Mouse (Mus musculus): ENCODE data around the gene Dcst1. TPM values are rescaled to one million over a fixed set of nuclear protein-coding genes. Genes with fewer than 3 reads are reported as not detected.

Dcst1 gene
- total RNA-seq, 1 experiment: 0.09 TPM

DNA sequence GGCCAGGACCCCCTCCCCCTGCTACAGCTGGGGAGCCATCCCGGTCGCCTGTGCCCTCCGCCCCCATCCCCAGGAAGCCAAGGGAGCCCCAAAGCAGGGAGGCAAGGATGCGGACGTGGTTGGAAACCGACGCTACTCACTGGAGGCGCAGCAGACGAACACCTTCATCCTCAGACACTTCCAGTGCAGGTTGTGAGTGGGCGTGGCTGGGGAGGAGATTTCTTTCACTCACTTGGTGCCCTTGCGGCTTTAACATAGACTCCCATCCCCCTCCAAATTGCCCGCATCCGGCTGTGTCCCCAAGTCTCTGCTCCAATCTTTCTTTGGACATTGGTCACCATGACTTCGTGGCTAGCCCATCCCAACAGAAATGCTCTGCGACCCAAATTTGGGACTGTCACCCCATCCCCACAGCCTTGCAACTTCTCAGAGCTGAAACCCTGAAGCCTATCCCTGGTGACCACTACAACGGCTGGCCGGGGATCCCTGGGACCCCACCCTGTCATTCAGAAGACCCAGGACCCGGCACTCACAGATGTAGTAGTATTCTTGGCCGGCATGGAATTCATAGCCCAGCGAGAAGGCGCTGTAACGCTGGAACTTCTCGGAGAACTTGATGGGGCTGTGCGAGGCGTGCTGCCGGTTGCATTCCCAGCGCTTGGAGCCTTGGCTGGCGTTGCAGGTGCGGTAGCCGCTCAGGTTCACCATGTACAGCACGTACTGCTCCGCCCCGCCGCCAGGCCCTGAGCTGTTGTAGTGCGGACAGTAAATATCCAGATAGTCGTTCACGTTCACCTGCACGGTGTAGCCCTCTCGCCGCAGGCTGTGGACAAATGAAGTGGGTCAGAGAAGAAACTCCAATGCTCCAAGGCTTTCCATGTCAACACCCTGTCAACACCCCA lies 48.9 kb downstream of the Dcst1 start:
- Histone ChIP-seq H3K9me3 (ENCODE audit: control insufficient read depth, insufficient read depth, low read depth, low read length) (no peaks in the 10 kb centered on the region), H3K9ac (ENCODE audit: insufficient read depth, low read depth, low read length, poor library complexity, severe bottlenecking) (peak overlapping the region; percentile 9; the same call in 1 of the 2 replicates), H3K36me3 (ENCODE audit: control insufficient read depth, insufficient read depth, low read length, poor library complexity, severe bottlenecking) (no peaks in the 10 kb centered on the region), H3K4me1 (ENCODE audit: control insufficient read depth in 2 of 2, insufficient read depth in 2 of 2, low read length in 2 of 2, poor library complexity in 1 of 2) (peaks cover 0 to 22% of the 10 kb centered on the region in 2 experiments; a peak in 2 of 4 replicates), H3K27ac (ENCODE audit: insufficient read depth, low read depth, low read length, poor library complexity, severe bottlenecking) (no peak overlapping the region; the same call in 1 of the 2 replicates), H3K4me3 (ENCODE audit: insufficient read depth in 1 of 2, low read depth in 1 of 2, low read length in 2 of 2, poor library complexity in 1 of 2, severe bottlenecking in 1 of 2) (peak overlapping the region; percentile 21 to 40)
- in situ Hi-C loops (cut with MboI; ENCODE audit: low sequenced_read_pairs in 2 of 2, unreplicated experiment in 2 of 2): no loop called here
- TF ChIP-seq MAFK (IDR thresholded peaks at IDR 0.05; ENCODE audit: insufficient read depth, low read depth, low read length) (no peak), CHD2 (IDR thresholded peaks at IDR 0.05; ENCODE audit: low read depth, low read length) (no peak), ZNF384 (IDR thresholded peaks at IDR 0.05; ENCODE audit: low read depth, low read length) (no peak), HCFC1 (IDR thresholded peaks at IDR 0.05; ENCODE audit: borderline replicate concordance, insufficient read depth, low read length) (no peak), ZC3H11A (IDR thresholded peaks at IDR 0.05; ENCODE audit: borderline replicate concordance, low read depth, low read length) (no peak)
- DNase-seq (ENCODE audit: low read depth, low spot score): no peak

GRCm38 (mm10) chr3:89315195-89315929 lies 49.7 kb downstream of the Dcst1 start:
- TF ChIP-seq MAFK (IDR thresholded peaks at IDR 0.05; ENCODE audit: insufficient read depth, low read depth, low read length): no peak
- 0 out of 2 replicates have a peak, but pooled peaks have one; percentile 38 for TF ChIP-seq HCFC1 (IDR thresholded peaks at IDR 0.05; ENCODE audit: borderline replicate concordance, insufficient read depth, low read length)
- H3K9me3 ChIP-seq (ENCODE audit: control insufficient read depth, insufficient read depth, low read depth, low read length): no peaks in the 10 kb centered on the region

GRCm38 (mm10) chr3:89314791-89315190 lies 50.3 kb downstream of the Dcst1 start:
- in situ Hi-C loops (cut with MboI; ENCODE audit: low sequenced_read_pairs in 2 of 2, unreplicated experiment in 2 of 2): no loop called here

More at GRCm38 (mm10) chr3:89315195-89315929, 49.7 kb downstream of the Dcst1 start:
- H3K4me3 ChIP-seq (ENCODE audit: insufficient read depth in 1 of 2, low read depth in 1 of 2, low read length in 2 of 2, poor library complexity in 1 of 2, severe bottlenecking in 1 of 2): peak overlapping the region; percentile 50 to 66
- in situ Hi-C loops (cut with MboI; ENCODE audit: low sequenced_read_pairs in 2 of 2, unreplicated experiment in 2 of 2): no loop called here
- H3K27ac ChIP-seq (ENCODE audit: insufficient read depth, low read depth, low read length, poor library complexity, severe bottlenecking): 0 out of 2 replicates have a peak overlapping the region, but pooled peaks have one; percentile 7
- DNase-seq (ENCODE audit: low read depth, low spot score): no peak
- H3K4me1 ChIP-seq (ENCODE audit: control insufficient read depth in 2 of 2, insufficient read depth in 2 of 2, low read length in 2 of 2, poor library complexity in 1 of 2): peaks cover 0 to 22% of the 10 kb centered on the region in 2 experiments; a peak in 2 of 4 replicates
- H3K36me3 ChIP-seq (ENCODE audit: control insufficient read depth, insufficient read depth, low read length, poor library complexity, severe bottlenecking): no peaks in the 10 kb centered on the region
- peak overlapping the region; percentile 49; the same call in 1 of the 2 replicates for H3K9ac ChIP-seq (ENCODE audit: insufficient read depth, low read depth, low read length, poor library complexity, severe bottlenecking)

GRCm38 (mm10) chr3:89314340-89314739 lies 50.7 kb downstream of the Dcst1 start:
- Histone ChIP-seq H3K36me3 (ENCODE audit: control insufficient read depth, insufficient read depth, low read length, poor library complexity, severe bottlenecking) (no peaks in the 10 kb centered on the region), H3K9ac (ENCODE audit: insufficient read depth, low read depth, low read length, poor library complexity, severe bottlenecking) (no peak overlapping the region), H3K27ac (ENCODE audit: insufficient read depth, low read depth, low read length, poor library complexity, severe bottlenecking) (no peak overlapping the region), H3K4me3 (ENCODE audit: insufficient read depth in 1 of 2, low read depth in 1 of 2, low read length in 2 of 2, poor library complexity in 1 of 2, severe bottlenecking in 1 of 2) (0 out of 4 replicates have a peak overlapping the region, but pooled peaks of 1 of the 2 experiments have one; percentile 4), H3K9me3 (ENCODE audit: control insufficient read depth, insufficient read depth, low read depth, low read length) (no peaks in the 10 kb centered on the region), H3K4me1 (ENCODE audit: control insufficient read depth in 2 of 2, insufficient read depth in 2 of 2, low read length in 2 of 2, poor library complexity in 1 of 2) (peaks cover 0 to 22% of the 10 kb centered on the region in 2 experiments; a peak in 2 of 4 replicates)
- TF ChIP-seq MAFK (IDR thresholded peaks at IDR 0.05; ENCODE audit: insufficient read depth, low read depth, low read length): no peak
- TF ChIP-seq CHD2 (IDR thresholded peaks at IDR 0.05; ENCODE audit: low read depth, low read length): no peak
- TF ChIP-seq ZNF384 (IDR thresholded peaks at IDR 0.05; ENCODE audit: low read depth, low read length): no peak
- no peak for TF ChIP-seq HCFC1 (IDR thresholded peaks at IDR 0.05; ENCODE audit: borderline replicate concordance, insufficient read depth, low read length)
- no peak for TF ChIP-seq ZC3H11A (IDR thresholded peaks at IDR 0.05; ENCODE audit: borderline replicate concordance, low read depth, low read length)
- in situ Hi-C loops (cut with MboI; ENCODE audit: low sequenced_read_pairs in 2 of 2, unreplicated experiment in 2 of 2): no loop called here
- DNase-seq (ENCODE audit: low read depth, low spot score): no peak

More at GRCm38 (mm10) chr3:89314791-89315190, 50.3 kb downstream of the Dcst1 start:
- H3K36me3 ChIP-seq (ENCODE audit: control insufficient read depth, insufficient read depth, low read length, poor library complexity, severe bottlenecking): no peaks in the 10 kb centered on the region
- TF ChIP-seq ZNF384 (IDR thresholded peaks at IDR 0.05; ENCODE audit: low read depth, low read length) (no peak), HCFC1 (IDR thresholded peaks at IDR 0.05; ENCODE audit: borderline replicate concordance, insufficient read depth, low read length) (no peak), ZC3H11A (IDR thresholded peaks at IDR 0.05; ENCODE audit: borderline replicate concordance, low read depth, low read length) (no peak), MAFK (IDR thresholded peaks at IDR 0.05; ENCODE audit: insufficient read depth, low read depth, low read length) (no peak), CHD2 (IDR thresholded peaks at IDR 0.05; ENCODE audit: low read depth, low read length) (no peak)
- H3K27ac ChIP-seq (ENCODE audit: insufficient read depth, low read depth, low read length, poor library complexity, severe bottlenecking): 0 out of 2 replicates have a peak overlapping the region, but pooled peaks have one; percentile 7
- H3K4me3 ChIP-seq (ENCODE audit: insufficient read depth in 1 of 2, low read depth in 1 of 2, low read length in 2 of 2, poor library complexity in 1 of 2, severe bottlenecking in 1 of 2): peak overlapping the region; percentile 50 to 66; a peak in 3 of 4 replicates
- H3K9me3 ChIP-seq (ENCODE audit: control insufficient read depth, insufficient read depth, low read depth, low read length): no peaks in the 10 kb centered on the region
- no peak for DNase-seq (ENCODE audit: low read depth, low spot score)
- peaks cover 0 to 22% of the 10 kb centered on the region in 2 experiments; a peak in 2 of 4 replicates for H3K4me1 ChIP-seq (ENCODE audit: control insufficient read depth in 2 of 2, insufficient read depth in 2 of 2, low read length in 2 of 2, poor library complexity in 1 of 2)
- no peak overlapping the region; the same call in 1 of the 2 replicates for H3K9ac ChIP-seq (ENCODE audit: insufficient read depth, low read depth, low read length, poor library complexity, severe bottlenecking)
